Mouse (Mus musculus): ENCODE results near the gene Sfxn5.

Sfxn5 gene

GRCm38 (mm10) chr6:85363906-85364260 is 30.7 kb upstream of the Sfxn5 start:
- no peak for DNase-seq

DNA sequence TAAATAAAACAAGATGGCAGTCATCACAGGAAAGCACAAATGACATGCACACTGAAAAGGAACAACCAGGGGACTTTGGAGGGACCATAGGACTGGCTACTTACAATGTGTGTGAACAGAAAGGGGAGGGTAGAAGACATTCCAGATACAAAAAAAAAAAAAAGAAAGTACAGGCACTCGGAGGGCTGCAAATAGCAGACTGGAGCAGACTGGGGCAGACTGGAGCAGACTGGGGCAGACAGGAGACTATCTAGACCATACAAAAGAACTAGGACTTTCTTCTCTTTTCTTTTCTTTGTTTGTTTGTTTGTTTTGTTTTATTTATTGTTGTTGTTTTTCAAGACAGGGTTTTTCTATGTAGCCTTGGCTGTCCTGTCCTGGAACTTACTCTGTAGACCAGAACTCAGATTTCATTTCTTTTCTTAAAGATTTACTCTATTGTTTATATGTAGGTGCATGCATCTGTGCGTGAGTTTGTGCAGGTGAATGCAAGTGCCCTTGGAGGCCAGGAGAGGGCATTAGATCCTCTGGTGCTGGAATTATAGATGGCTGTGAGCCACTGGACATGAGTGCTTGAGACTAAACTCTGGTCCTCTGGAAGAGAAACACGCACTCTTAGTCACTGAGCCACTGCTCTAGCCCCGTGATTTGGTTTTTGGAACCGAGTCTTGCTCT is 30.1 kb upstream of the Sfxn5 start:
- no peak for DNase-seq

DNA sequence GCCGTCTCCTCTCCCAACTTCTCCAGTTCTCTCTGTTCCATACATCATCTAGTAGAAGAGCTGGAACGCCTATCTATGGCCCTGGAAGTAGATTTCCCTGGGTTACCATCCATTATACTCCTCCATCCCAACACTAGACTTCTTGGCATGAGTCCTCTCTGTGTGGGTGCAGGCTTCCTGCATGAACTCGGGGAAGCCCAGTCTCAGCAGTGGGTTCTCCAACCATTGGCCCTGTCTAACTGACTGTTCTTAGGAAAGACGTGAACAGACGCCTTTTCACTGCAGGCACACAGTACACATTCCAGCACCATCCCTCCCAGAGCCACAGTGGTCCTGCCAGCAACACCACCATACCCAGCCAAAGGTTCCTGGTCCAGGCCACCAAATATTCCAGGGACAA is 29.4 kb upstream of the Sfxn5 start:
- DNase-seq: no peak

GRCm38 (mm10) chr6:85360311-85360710 is 27.1 kb upstream of the Sfxn5 start:
- DNase-seq: no peak

GRCm38 (mm10) chr6:85358877-85359276 is 25.7 kb upstream of the Sfxn5 start:
- no peak for DNase-seq

GRCm38 (mm10) chr6:85356682-85357465 is 23.7 kb upstream of the Sfxn5 start:
- no peak for DNase-seq

DNA sequence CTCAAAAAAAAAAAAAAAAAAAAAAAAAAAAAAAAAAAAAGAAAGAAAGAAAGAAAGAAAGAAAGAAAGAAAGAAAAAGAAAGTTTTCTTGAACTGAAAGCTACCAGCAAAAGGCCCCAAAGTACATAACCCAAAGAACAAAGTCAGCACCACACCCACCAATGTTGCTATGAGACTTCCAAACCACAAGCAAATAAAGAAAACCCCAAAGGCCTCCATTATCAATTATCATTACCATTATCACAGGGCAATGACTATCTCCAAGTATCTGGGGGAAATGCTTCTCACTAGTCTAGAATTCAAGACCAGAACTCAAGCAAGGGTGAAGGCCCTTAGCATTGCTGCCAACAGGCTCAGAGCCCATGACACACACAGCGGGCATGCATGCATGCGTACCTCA is 22.5 kb upstream of the Sfxn5 start:
- DNase-seq: no peak

- DNase-seq: peak; percentile 59 to 65
These were observed 21.5 kb upstream of the Sfxn5 start for GRCm38 (mm10) chr6:85354709-85355108.

GRCm38 (mm10) chr6:85353706-85354105 is 20.5 kb upstream of the Sfxn5 start:
- no peak for DNase-seq

DNA sequence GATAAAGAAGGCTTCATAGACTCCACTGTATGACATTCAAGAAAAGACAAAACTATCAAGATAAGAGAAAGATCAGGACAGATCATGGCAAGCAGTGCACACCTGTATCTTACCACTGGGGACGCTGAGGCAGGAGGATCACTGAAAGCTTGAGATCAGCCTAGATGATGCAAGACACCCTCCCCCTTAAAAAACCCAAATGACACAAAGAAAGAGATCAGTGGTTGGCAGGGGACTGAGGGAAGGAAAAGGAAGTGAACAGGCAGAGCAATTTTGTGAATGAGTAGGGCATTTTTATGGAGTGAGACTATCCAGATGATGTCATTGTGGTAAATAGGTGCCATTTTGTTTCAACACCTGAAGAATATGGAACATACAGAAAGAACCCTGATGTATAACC is 16.9 kb upstream of the Sfxn5 start:
- no peak for DNase-seq

DNA sequence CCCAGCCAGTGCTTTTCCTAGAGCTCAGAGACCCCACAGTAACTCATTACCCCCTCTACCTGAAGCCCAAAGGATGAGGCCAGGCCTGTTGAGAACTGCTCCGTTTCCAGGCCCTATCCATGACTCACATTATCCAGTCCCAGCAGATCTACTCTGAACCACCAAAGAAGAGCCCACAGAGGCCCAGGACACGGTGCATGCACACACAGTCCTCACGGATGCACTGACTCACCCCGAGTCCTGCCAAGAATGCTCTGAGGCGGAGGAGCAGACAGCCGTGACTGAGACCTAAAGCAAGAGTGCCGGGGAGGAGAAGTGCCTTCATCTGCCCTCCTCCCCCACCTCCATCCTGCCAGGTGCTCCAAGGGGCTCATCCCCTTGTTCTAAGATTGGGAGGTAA is 16.0 kb upstream of the Sfxn5 start:
- DNase-seq: peak; percentile 46 to 49

- no peak for DNase-seq
These were observed 14.9 kb upstream of the Sfxn5 start for GRCm38 (mm10) chr6:85348133-85348532.

GRCm38 (mm10) chr6:85346028-85346634 is 12.9 kb upstream of the Sfxn5 start:
- DNase-seq: peak; percentile 85 to 89

DNA sequence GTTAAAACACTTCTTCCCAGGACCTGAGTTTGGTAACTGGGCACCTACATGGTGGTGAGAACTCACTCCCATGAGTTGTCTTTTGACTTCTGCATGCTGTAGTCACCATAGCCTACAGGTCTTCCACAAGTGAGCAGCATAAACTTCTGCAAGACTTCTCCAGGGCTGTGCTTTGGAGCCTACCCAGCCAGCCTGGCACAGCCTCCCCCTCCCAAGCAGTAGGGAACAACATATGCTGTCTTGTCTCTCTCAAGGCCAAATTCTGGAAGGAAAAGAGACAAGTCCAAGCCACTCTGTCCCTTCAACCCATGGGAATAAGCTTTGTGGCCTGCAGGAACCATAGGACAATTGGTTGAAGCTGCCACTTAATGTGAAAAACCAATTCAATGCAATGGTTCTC is 11.7 kb upstream of the Sfxn5 start:
- DNase-seq: peak; percentile 36 to 44

DNA sequence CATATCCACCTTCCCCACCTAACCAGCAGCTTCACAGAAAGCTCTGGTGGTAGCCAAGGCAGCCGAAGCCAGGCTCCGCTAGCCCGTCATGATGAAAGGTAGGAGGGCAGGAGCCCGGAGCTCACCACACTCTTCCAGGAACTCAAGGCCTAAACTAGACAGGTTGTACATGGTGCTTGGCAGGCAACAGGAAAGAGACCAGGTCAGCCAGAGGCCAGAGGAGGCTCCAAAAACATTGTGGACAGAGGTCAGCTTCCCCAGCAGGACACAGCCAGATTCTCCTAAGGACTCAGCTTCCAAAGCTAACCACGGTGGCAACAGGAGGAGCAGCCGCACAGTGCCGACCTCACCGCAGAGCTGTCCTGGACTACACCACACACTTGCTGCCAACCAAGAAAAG is 9.8 kb upstream of the Sfxn5 start:
- no peak for DNase-seq

- no peak for DNase-seq
These were observed 8.7 kb upstream of the Sfxn5 start for GRCm38 (mm10) chr6:85341814-85342501.

DNA sequence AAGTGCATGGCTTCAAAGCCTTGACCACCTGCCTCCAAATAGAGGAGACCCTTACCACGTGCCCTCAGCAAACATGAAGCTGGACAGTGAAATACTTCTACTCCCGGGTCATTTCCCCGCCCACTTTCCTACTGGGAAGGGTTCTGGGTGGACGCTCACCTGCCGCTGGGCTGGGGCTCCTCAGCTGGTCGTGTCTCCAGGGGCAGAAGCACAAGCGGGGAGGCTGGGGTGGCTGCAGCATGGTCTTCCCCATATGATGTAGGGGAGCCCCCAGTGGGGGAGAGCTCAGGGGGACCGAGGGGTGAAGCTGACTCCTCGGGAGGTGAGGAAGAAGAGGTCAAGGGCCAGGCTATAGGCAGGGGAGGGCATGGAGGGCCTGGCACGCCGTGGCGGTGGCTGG is 7.0 kb upstream of the Sfxn5 start:
- no peak for DNase-seq

DNA sequence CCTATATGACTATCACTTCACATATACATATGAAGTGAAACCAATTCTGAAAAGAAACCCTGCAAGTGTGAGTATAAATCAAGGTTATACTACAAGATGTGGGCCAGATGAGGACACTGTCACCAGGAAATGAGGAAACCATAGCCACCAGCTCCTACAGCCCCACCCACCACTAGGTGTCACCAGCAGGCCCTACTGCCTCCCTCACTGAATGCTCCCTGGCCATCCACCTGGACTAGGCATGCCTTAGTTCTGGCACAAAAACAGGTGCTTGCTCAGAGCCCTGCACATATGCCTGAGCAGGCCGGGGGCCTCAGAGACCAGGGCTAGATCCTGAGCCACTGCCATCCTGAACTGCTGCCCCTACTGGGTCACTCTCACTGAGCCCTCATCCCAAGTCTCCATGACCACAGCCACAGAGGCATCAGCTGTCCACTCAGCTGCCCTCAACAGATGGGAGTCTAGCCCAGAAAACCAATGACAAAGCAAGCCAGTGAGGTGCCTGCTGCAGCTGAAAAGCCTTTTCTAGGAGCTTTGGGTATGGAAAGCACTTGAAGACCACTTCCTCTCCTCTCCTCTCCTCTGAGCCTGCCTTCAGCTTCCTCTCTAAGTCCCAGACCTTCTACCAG is 6.2 kb upstream of the Sfxn5 start:
- DNase-seq: peak; percentile 76 to 79

- DNase-seq: no peak
These were observed 3.7 kb upstream of the Sfxn5 start for GRCm38 (mm10) chr6:85336944-85337343.

GRCm38 (mm10) chr6:85335352-85335751 is 2.1 kb upstream of the Sfxn5 start:
- DNase-seq: no peak

GRCm38 (mm10) chr6:85334851-85335250 is 1.6 kb upstream of the Sfxn5 start:
- DNase-seq: no peak

DNA sequence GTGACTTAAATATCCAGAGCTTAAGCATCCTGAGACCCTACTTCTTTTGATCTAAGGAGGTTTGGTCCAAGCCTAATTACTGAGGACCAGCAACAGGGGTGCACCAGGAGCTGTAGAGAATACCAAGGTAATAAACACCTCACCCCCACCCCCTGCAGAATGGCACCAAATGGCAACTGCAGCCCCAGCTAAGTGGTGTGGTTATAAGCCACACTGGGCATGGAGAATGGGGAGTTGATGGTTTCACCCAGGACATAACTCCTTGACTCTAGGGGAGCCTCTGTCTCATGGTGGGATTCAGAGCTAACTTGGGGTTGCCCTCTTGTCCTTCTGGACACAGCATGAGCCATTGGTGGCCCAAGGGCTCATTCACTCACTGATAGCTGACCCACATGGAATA is 1.0 kb upstream of the Sfxn5 start:
- DNase-seq: no peak

- DNase-seq: no peak
These were observed 510 bp upstream of the Sfxn5 start for GRCm38 (mm10) chr6:85333732-85334131.

Measured in cerebellum, postnatal 36 days (tissue).